Mouse (Mus musculus) neural tube, postnatal 0 days (tissue): ENCODE measurements around the gene Ces2g. TPM values are rescaled to one million over a fixed set of nuclear protein-coding genes. Genes with fewer than 3 reads are reported as not detected.

Source experiments
- polyA plus RNA-seq: library from polyadenylated mRNA; unstranded; fragments of >200 nt; fragmentation: Nextera tagmentation; extraction: Ambion mirVana; gene quantifications from 2 replicates; pipeline ENCODE4 v1.2.1, GENCODE M21; 2015

Gene Ces2g
- 0.20 and 0.55 TPM in 2 replicates for polyA plus RNA-seq

DNA sequence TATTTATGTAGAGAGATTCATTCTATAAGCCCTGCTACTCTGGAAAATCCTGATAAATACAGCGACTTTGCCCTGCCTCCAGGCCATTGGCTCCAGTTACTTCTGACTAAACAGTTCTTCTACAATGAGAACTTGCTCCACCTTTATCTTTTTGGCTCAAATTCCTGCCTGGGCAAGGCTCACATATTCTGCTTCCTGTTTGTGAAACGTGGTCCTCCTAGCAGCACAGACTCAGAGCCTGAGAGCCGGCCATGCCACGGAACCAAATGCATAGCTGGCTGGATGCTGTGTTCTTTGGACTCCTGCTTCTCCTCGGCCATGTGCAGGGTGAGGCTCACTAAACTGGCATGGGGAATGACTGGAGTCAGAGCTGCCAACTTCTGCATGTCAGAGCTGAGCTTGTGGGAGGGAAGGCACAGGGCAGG is at the start of gene Ces2g:
Ces2g (plus strand) TSS at position 182 of the 425 bp plus-strand sequence.

DNA sequence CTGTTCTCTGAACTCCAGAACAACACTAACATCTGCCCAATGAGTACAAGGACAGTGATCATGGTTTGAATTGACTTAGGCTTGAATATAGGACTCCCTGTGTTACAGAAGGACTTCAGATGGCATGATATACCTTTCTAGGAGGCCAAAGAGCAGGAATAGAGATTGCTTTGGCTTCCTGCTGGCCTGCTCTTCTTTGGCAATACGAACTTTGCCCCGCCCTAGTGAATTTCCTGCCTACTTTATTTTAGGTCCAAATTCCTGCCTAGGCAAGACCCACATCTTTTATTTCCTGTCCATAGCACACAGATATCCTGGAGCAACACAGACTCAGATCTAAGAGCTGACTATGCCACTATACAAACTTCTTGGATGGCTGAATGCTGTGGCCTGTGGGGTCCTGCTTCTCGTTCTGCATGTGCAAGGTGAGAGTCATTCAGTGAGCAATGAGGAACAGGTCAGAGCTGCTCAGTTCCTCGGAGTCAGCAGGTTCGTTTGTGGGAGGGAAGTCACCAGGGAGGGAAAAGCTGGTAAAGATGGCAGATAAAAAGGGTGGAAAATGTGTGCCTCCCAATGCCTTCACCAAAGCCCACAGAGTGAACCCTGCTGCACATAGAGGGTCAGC is 35.4 kb upstream of the Ces2g start, which contains the start of gene Ces2e:
Ces2e (plus strand) TSS at position 289 of the 625 bp plus-strand sequence.

DNA sequence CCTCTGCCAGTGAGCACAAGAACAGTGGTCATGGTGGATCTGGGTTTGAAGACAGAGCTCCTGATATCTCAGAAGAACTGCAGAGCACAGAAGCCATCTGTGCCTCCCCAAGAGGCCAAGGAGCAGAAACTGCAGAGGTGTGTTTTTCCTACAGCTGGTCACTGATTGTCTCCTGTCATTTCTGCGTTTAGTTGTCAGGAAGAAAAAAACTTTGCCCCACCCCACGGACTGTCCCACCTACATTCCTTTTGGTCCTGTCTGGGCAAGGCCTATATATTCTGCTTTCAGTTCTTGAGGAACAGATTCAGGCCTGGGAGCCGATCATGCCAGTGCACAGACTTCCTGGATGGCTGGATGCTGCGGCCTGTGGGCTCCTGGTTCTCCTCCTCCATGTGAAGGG is 14.5 kb upstream of the Ces2g start, which contains the start of gene Ces2f:
Ces2f (plus strand) TSS at position 301 of the 400 bp plus-strand sequence.

DNA sequence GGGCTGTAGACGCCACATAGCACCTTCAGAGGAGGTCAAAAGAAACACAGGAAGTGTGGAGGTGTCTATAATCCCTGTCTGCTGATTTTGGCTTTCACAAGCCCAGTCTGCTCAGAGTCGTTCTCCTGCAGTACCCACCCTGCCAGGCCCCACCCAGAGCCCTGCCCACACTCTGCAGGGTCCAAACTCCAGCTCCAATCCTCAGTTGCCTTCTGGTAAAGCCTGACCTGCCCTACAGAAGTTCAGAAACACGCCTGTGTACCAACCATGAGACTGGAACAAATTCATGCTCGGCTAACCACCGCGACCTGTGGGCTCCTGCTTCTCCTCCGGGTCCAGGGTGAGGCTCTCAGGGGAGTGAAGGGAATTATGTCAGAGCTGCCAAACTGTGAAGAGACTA is 39.1 kb downstream of the Ces2g start, which contains the start of gene Ces2h:
Ces2h (plus strand) TSS at position 268 of the 400 bp plus-strand sequence.

Other genes starting within 250 kb of the Ces2g start
- gene Ces2a, start 227.7 kb upstream of the Ces2g start, polyA plus RNA-seq: not detected in 2 replicates
- gene Ces2b, start 130.1 kb upstream of the Ces2g start, polyA plus RNA-seq: 0.17 and 0.18 TPM in 2 replicates
- not detected in 2 replicates for gene Ces2c, start 114.7 kb upstream of the Ces2g start, polyA plus RNA-seq
- not detected in 2 replicates for gene Ces2e, start 35.5 kb upstream of the Ces2g start, polyA plus RNA-seq
- not detected in 2 replicates for gene Ces2f, start 14.4 kb upstream of the Ces2g start, polyA plus RNA-seq
- gene Ces2h, start 39.1 kb downstream of the Ces2g start, polyA plus RNA-seq: not detected in 2 replicates
- gene Ces3a, start 86.9 kb downstream of the Ces2g start, polyA plus RNA-seq: not detected in 2 replicates
- gene Ces3b, start 122.0 kb downstream of the Ces2g start, polyA plus RNA-seq: not detected in 2 replicates
- 0.14 and 0.15 TPM in 2 replicates for gene Ces4a, start 170.1 kb downstream of the Ces2g start, polyA plus RNA-seq
- 30.7 and 34.8 TPM in 2 replicates for gene Cbfb, start 209.0 kb downstream of the Ces2g start, polyA plus RNA-seq